Mouse (Mus musculus): Measurements from ENCODE around the gene Nap1l1. TPM values are rescaled to one million over a fixed set of nuclear protein-coding genes. Genes with fewer than 3 reads are reported as not detected.

Nap1l1 gene
- total and polyA plus RNA-seq, 3 experiments = 199 to 541 (median 370) TPM

DNA sequence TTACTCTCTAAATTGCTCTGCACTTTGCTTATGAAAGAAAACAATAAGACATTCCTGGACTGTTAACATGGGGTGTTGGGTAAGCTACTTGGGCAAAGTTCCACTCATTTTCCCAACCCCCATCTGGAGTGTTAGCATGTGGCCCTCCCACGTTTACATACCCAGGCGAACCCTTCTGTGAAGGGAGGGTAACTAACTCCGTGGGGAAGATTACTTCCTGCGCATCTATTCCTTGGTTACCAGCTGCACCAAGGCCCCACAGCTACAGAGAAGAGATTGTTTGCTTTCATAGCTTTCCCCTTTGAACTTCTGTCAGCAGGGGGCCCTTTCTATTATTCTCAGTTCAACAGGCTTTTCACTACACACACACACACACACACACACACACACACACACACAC lies 12.6 kb upstream of the Nap1l1 start:
- Histone ChIP-seq H3K4me1 (ENCODE audit: insufficient read depth, low read depth, low read length) (no peaks in the 10 kb centered on the region; the same call in 1 of the 2 replicates), H3K9me3 (replicated peaks) (no peaks in the 10 kb centered on the region), H3K36me3 (replicated peaks) (no peaks in the 10 kb centered on the region), H3K4me3 (ENCODE audit: low read depth, low read length) (no peak overlapping the region), H3K27me3 (ENCODE audit: insufficient read depth, low read length) (peaks cover 22% of the 10 kb centered on the region)
- TF ChIP-seq GATA2 (IDR thresholded peaks at IDR 0.05; ENCODE audit: borderline replicate concordance, low read depth, low read length) (no peak), GATA1 (IDR thresholded peaks at IDR 0.05; ENCODE audit: borderline replicate concordance, low read length) (no peak), TAL1 (conservative IDR thresholded peaks at IDR 0.05; ENCODE audit: low read depth, low read length) (no peak), CTCF (IDR thresholded peaks at IDR 0.05; ENCODE audit: low read depth, low read length) (no peak)
- no peak for ATAC-seq (ENCODE audit: extremely low read depth, insufficient number of reproducible peaks, low FRiP score, poor library complexity, severe bottlenecking)
- DNase-seq (ENCODE audit: low spot score) = no peak

DNA sequence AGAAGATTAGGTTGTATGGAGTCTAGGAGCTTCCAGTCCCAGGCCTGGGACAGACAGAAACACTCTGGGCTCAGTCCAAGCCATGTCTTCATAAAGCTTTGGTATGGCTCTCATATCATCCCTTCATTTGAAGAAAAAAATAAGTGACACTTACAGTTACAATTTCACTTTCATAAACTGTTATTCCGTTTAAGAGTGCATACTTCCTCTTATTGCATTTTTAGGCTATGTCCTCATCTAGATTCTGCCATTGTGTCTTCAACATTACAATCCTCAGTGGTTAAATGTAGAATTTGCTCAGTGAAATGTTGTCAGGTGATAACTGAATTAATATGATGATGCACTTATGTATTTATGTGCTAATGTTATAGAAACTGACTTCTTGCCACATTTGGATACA lies 8.2 kb upstream of the Nap1l1 start:
- Histone ChIP-seq H3K36me3 (replicated peaks) (no peaks in the 10 kb centered on the region), H3K9me3 (replicated peaks) (no peaks in the 10 kb centered on the region), H3K4me3 (ENCODE audit: low read depth, low read length) (no peak overlapping the region), H3K4me1 (ENCODE audit: insufficient read depth, low read depth, low read length) (no peaks in the 10 kb centered on the region), H3K27me3 (ENCODE audit: insufficient read depth, low read length) (peaks cover 9% of the 10 kb centered on the region)
- DNase-seq (ENCODE audit: low spot score) (no peak), ATAC-seq (ENCODE audit: extremely low read depth, insufficient number of reproducible peaks, low FRiP score, poor library complexity, severe bottlenecking) (no peak)
- TF ChIP-seq TAL1 (conservative IDR thresholded peaks at IDR 0.05; ENCODE audit: low read depth, low read length) = no peak

DNA sequence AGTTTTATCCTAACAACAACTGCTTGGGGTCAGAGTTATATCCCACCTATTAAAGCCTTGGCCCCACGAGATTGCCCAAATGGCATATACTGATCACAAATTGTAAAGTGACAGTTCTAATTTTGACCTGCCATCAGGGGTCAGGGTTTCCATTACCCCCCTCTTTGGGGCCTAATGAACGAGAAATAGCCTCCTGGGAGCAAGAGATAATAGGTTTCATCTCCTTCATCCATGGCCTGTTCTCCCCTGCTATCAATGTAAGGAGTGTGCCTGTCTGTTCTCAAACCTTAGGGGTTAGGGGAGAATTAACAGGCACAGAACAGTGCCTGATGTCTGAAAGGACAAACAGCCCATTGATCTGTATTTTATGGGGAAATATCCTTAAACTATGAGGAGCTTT lies 7.6 kb upstream of the Nap1l1 start:
- TF ChIP-seq GATA1 (IDR thresholded peaks at IDR 0.05; ENCODE audit: borderline replicate concordance, low read length) (no peak), CTCF (IDR thresholded peaks at IDR 0.05; ENCODE audit: low read depth, low read length) (no peak), GATA2 (IDR thresholded peaks at IDR 0.05; ENCODE audit: borderline replicate concordance, low read depth, low read length) (no peak), POLR2AphosphoS5 (IDR thresholded peaks at IDR 0.05; ENCODE audit: insufficient replicate concordance, low read depth, low read length) (no peak), TAL1 (conservative IDR thresholded peaks at IDR 0.05; ENCODE audit: low read depth, low read length) (no peak)
- H3K27me3 ChIP-seq (ENCODE audit: insufficient read depth, low read length) = peaks cover 9% of the 10 kb centered on the region
- no peaks in the 10 kb centered on the region for H3K4me1 ChIP-seq (ENCODE audit: insufficient read depth, low read depth, low read length)
- H3K4me3 ChIP-seq (ENCODE audit: low read depth, low read length) = no peak overlapping the region
- DNase-seq (ENCODE audit: low spot score) (no peak), ATAC-seq (ENCODE audit: extremely low read depth, insufficient number of reproducible peaks, low FRiP score, poor library complexity, severe bottlenecking) (no peak)
- no peaks in the 10 kb centered on the region for H3K9me3 ChIP-seq (replicated peaks)
- H3K36me3 ChIP-seq (replicated peaks) = no peaks in the 10 kb centered on the region

GRCm38 (mm10) chr10:111471166-111471565 lies 1.9 kb upstream of the Nap1l1 start:
- H3K36me3 ChIP-seq (replicated peaks) = peaks cover 9% of the 10 kb centered on the region
- no peaks in the 10 kb centered on the region for H3K27me3 ChIP-seq (ENCODE audit: insufficient read depth, low read length)
- no peak overlapping the region for H3K4me3 ChIP-seq (ENCODE audit: low read depth, low read length)
- peaks cover 37% of the 10 kb centered on the region for H3K4me1 ChIP-seq (ENCODE audit: insufficient read depth, low read depth, low read length)
- TF ChIP-seq POLR2AphosphoS5 (IDR thresholded peaks at IDR 0.05; ENCODE audit: insufficient replicate concordance, low read depth, low read length) (no peak), CTCF (IDR thresholded peaks at IDR 0.05; ENCODE audit: low read depth, low read length) (no peak), GATA1 (IDR thresholded peaks at IDR 0.05; ENCODE audit: borderline replicate concordance, low read length) (no peak), TAL1 (conservative IDR thresholded peaks at IDR 0.05; ENCODE audit: low read depth, low read length) (no peak), GATA2 (IDR thresholded peaks at IDR 0.05; ENCODE audit: borderline replicate concordance, low read depth, low read length) (no peak)
- DNase-seq (ENCODE audit: low spot score) (peak; percentile 21), ATAC-seq (ENCODE audit: extremely low read depth, insufficient number of reproducible peaks, low FRiP score, poor library complexity, severe bottlenecking) (no peak)
- H3K9me3 ChIP-seq (replicated peaks) = no peaks in the 10 kb centered on the region

DNA sequence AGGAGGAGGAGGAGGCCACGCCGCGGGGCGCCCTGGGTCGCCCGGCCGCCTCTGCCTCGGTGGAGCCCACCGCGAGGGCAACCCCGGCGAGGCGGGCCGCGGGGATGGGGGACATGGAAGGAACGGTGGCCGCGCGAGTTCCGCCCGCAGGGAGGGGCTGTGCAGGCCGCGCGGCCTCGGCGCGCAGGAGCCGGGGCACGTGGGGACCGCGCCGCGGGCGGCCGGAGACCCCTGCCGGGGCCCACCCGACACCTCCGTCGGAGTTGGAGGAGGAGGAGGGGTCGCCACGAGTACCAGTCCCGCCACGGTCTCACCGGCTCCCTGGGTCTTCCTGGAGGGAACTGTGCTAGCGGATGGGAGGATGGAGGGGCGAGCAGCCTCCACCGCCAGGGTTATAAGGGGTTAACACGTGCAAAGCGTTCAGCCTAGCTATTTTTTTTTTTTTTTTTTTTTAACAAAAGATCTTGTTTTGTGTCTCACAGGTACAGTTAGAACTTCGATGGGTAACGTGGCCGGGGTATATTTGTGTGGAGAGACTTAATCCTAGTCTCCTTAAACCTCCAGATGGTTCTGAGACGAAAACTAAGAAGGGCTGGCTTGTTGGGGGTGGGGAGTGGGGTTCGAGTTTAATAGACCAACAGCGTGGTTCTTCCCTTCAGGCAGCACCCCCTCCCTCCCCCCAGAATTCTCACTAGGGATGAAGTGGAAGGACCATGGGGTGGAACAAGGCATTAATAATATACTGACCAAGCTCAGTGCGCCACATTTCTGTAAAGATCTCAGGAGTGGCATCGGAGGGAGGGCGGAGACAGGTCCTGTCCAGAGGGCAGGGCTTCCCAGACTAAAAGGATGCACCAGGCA lies 718 bp downstream of the Nap1l1 start:
- peak; percentile 61 for DNase-seq (ENCODE audit: low spot score)
- 0 out of 2 replicates have a peak, but pooled peaks have one; percentile 10 for ATAC-seq (ENCODE audit: extremely low read depth, insufficient number of reproducible peaks, low FRiP score, poor library complexity, severe bottlenecking)
- peaks cover 59% of the 10 kb centered on the region for H3K4me1 ChIP-seq (ENCODE audit: insufficient read depth, low read depth, low read length)

DNA sequence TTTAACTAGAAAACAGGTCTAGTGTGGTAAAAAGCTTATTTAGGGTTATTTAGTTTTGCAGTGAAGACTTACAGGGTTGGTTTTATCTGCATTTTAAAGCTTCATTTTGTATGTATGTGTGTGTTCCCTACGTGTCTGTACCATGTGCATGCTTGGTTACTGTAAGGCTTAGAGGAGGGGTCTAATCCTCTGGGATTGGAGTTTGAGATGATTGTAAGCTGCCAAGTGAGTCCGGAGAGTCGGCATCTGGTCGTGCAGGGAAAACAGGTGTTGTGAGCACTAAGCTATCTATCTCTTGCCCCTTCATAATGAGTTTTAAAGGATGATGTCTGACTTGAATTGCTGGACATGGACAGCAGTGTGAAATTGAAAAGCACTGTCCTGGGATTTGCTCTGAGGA lies 3.3 kb downstream of the Nap1l1 start:
- H3K36me3 ChIP-seq (replicated peaks) = peaks cover 40% of the 10 kb centered on the region
- TF ChIP-seq POLR2AphosphoS5 (IDR thresholded peaks at IDR 0.05; ENCODE audit: insufficient replicate concordance, low read depth, low read length) (no peak), TAL1 (conservative IDR thresholded peaks at IDR 0.05; ENCODE audit: low read depth, low read length) (no peak), CTCF (IDR thresholded peaks at IDR 0.05; ENCODE audit: low read depth, low read length) (no peak), GATA2 (IDR thresholded peaks at IDR 0.05; ENCODE audit: borderline replicate concordance, low read depth, low read length) (no peak), GATA1 (IDR thresholded peaks at IDR 0.05; ENCODE audit: borderline replicate concordance, low read length) (no peak)
- ATAC-seq (ENCODE audit: extremely low read depth, insufficient number of reproducible peaks, low FRiP score, poor library complexity, severe bottlenecking) (no peak), DNase-seq (ENCODE audit: low spot score) (no peak)
- H3K4me1 ChIP-seq (ENCODE audit: insufficient read depth, low read depth, low read length) = peaks cover 71% of the 10 kb centered on the region
- no peaks in the 10 kb centered on the region for H3K9me3 ChIP-seq (replicated peaks)
- H3K27me3 ChIP-seq (ENCODE audit: insufficient read depth, low read length) = no peaks in the 10 kb centered on the region
- H3K4me3 ChIP-seq (ENCODE audit: low read depth, low read length) = no peak overlapping the region; the same call in 1 of the 2 replicates

More for the DNA sequence above, 718 bp downstream of the Nap1l1 start:
- Histone ChIP-seq H3K4me3 (ENCODE audit: low read depth, low read length) (peak overlapping the region; percentile 94), H3K27me3 (ENCODE audit: insufficient read depth, low read length) (no peaks in the 10 kb centered on the region), H3K9me3 (replicated peaks) (no peaks in the 10 kb centered on the region), H3K36me3 (replicated peaks) (peaks cover 22% of the 10 kb centered on the region)
- TF ChIP-seq TAL1 (conservative IDR thresholded peaks at IDR 0.05; ENCODE audit: low read depth, low read length) = no peak
- no peak for TF ChIP-seq GATA1 (IDR thresholded peaks at IDR 0.05; ENCODE audit: borderline replicate concordance, low read length)
- TF ChIP-seq GATA2 (IDR thresholded peaks at IDR 0.05; ENCODE audit: borderline replicate concordance, low read depth, low read length) = no peak
- TF ChIP-seq POLR2AphosphoS5 (IDR thresholded peaks at IDR 0.05; ENCODE audit: insufficient replicate concordance, low read depth, low read length) = no peak
- TF ChIP-seq CTCF (IDR thresholded peaks at IDR 0.05; ENCODE audit: low read depth, low read length) = no peak

All from G1E (cell line).